Mouse (Mus musculus): ENCODE results near the gene Nans.
A peak's percentile ranks its signal among the peaks of the same experiment; 100 is the strongest.

The Nans gene

GRCm38 (mm10) chr4:46485696-46486417 lies 3.2 kb upstream of the Nans start:
- no peak for DNase-seq (ENCODE audit: low spot score)

- no peak for DNase-seq (ENCODE audit: low spot score)
Observed at GRCm38 (mm10) chr4:46487348-46487747, 1.7 kb upstream of the Nans start.

DNA sequence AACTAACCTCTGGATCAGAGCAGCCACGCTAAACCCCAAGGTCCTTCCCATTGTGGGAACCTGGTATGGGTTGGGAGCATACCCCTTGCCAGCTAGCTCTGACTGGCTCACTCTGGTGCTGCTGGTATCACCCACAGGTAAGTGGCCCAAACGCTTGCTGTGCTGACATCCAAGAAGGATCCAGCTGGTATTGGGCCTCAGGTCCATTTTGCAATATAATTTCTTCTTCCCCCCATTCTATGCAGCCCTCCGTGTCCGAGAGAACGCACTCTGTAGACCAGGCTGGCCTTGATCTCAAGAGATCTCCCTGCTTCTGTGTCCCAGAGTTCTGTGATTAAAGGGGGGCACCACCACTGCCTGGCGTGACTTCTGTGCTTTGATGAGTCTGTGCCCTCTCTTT lies 4.0 kb downstream of the Nans start:
- DNase-seq (ENCODE audit: low spot score) = no peak

- DNase-seq (ENCODE audit: low spot score) = no peak
Observed at GRCm38 (mm10) chr4:46495543-46495942, 6.5 kb downstream of the Nans start.

GRCm38 (mm10) chr4:46497286-46497892 lies 8.3 kb downstream of the Nans start:
- DNase-seq (ENCODE audit: low spot score) = peak; percentile 47

- no peak for DNase-seq (ENCODE audit: low spot score)
Observed at GRCm38 (mm10) chr4:46498511-46498910, 9.5 kb downstream of the Nans start.

DNA sequence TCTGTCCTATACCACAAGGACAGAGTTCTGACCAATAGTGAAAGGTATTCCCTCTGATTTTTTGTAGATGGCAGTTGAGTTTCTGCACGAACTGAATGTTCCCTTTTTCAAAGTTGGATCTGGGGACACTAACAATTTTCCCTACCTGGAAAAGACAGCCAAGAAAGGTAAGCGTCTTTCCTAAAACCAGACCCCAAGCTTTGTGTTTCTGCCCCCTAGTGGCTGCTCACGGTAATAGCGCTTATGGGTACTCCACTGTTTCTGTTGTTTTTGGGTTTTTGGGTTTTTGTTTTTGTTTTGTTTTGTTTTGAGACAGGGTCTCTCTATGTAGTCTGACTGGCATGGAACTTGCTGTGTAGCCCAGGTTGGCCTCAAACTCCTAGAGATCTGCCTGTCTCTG lies 9.9 kb downstream of the Nans start:
- DNase-seq (ENCODE audit: low spot score) = no peak

DNA sequence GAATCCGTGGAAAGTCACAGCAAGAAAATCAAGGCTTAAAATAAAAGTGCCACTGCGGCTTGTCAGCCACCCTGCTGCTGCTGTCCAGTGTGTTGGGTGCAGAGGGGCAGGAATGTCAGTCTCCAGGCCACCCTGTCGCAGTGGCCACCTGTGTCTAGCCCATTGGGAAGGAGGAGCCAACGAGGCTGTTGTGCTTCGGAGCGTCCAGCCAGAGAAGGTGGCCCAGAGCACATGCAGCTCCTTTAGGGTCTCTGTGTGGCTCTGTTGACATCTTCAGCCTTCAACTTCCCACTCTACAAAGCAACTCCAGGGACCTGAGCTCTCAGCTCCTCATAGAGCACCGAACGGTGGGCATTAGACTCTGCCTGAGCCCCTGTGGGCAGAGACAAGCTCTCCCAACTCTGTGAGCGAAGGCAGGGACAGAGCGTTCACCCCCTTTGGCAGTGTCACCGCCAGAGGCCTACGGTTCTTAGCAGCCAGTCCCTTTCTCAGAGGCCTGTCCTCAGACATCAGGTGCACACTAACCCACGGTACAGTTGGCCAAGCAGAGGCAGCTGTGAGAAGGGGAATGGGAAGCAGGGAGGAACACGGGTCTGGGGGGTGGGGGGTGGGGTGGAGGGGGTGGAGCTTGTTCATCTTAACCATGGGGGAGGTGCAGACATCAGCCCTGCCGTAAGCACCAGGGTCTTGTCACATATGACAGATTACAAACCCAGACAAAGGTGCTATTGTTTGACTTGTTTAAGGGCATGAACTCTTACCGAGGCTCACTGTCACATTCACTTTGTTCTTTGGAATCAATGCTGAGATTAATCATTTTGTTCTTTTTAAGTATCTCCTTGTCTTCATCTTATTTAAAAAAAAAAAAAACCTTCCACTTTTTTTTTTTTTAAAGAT lies 13.8 kb downstream of the Nans start:
- DNase-seq (ENCODE audit: low spot score) = no peak

GRCm38 (mm10) chr4:46503881-46504280 lies 14.8 kb downstream of the Nans start:
- DNase-seq (ENCODE audit: low spot score) = no peak

DNA sequence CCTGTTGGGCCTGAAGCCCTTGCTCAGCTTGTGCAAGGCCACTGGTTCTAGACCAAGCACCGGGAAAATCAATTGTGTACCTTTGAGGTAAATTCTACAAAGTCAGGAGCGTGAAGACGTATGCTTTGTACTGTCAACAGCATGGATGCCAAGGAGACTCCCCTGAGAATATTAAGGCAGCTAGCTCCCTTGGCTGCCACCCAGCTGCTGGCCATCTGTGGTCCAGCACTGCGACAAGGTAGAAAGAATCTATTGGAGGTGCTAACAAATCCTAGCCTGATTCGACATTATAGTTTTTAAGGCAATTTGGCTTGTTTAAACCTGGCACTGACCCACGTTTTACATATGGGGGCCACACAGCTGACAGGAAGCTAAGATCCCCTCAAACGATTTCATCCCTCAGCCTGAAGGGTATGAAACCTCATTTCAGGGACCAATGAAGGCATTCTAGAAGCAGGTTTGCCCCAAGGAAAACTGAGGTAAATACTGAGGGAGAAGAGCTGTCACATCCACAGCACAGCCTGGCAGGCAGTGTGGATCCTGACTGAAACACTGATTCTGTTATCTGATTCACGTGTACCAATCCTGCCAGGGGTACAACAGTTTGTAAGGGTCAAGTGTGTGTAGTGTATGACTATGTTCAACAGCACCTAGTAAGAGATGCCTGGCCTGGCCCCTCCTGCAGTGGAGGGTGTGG lies 16.5 kb downstream of the Nans start:
- no peak for DNase-seq (ENCODE audit: low spot score)

DNA sequence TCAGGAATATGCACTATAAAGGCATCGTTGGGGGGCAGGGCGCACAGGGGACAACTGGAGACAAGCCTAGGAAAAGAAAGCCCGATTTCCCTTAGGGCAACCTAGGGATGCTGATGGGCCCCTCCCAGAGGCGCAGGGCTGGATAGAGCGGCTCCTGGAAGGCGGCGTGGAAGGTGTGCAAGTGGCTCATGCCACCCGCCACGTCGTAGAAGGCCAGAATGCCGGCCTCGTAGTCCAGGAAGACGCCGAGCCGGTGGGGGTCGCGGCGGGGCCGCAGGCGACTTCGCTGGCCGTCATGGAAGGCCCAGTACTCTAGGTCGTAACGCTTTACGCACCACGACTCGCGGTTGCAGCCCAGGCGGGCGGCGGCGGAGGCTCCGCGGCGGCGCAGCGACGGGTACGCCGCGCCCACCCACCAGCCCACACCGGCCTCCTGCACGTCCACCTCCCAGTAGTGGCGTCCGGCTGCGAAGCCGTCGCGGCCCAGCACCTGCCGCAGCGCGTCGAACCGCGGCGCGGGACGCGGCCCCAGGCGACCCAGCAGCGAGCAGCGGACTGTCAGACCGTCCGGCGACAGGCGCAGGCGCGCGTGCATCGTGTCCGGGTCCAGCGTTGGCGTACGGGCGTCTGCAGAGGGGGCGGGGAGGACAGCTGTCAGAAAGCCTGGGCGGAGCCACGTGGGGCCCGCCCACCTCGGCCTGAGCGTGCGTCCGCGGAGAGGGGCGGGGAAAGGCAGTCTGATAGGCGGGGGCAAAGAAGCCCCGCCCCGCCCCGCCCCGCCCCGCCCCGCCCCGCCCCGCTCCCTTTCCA lies 18.0 kb downstream of the Nans start:
- peak; percentile 82 for DNase-seq (ENCODE audit: low spot score)

GRCm38 (mm10) chr4:46507736-46508460 lies 18.9 kb downstream of the Nans start:
- peak; percentile 39 for DNase-seq (ENCODE audit: low spot score)

DNA sequence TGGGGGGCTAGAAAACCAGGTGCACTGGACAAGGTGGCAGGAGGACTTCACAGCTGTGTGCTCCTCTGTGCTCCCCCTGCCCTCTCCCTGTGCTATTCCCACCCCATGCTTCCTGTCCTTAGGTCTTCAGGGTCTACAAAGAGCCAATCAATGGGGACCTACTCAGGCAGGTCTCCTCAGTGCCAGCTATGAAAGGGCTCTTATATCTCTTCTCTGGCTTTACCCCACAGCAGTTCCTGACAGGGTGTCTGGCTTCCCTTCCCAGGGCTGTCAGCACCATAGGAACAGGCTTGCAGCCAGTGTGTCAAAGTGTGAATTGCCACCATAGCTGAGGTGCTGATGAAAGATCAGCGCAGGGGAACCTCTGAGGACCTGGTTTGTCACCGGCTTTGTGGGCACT lies 31.4 kb downstream of the Nans start:
- DNase-seq (ENCODE audit: low spot score) = no peak

GRCm38 (mm10) chr4:46521457-46521856 lies 32.4 kb downstream of the Nans start:
- no peak for DNase-seq (ENCODE audit: low spot score)

- no peak for DNase-seq (ENCODE audit: low spot score)
Observed at GRCm38 (mm10) chr4:46523324-46523723, 34.3 kb downstream of the Nans start.

- DNase-seq (ENCODE audit: low spot score) = no peak
Observed at GRCm38 (mm10) chr4:46526226-46526625, 37.2 kb downstream of the Nans start.

GRCm38 (mm10) chr4:46526798-46527557 lies 37.9 kb downstream of the Nans start:
- no peak for DNase-seq (ENCODE audit: low spot score)

GRCm38 (mm10) chr4:46527558-46527926 lies 38.5 kb downstream of the Nans start:
- DNase-seq (ENCODE audit: low spot score) = no peak

DNA sequence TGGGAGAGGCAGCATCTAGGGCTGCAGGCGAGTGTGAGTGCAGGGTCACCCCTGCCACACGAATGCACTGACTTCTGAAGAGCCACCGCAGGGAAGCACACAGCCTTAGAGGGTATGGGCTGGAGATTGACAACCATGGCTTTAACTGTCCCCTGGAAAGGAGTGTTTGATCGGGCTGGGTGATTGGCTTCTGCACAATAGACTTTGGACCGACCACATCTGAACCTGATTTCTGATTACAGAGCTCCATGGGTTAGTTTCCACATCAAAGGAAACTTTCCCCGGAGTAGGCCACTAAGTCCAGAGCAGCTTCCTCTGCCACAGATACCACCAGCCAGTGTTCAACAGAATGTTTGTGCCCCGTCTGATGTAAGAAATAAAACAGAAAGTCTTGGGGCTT lies 40.7 kb downstream of the Nans start:
- no peak for DNase-seq (ENCODE audit: low spot score)

- DNase-seq (ENCODE audit: low spot score) = no peak
Observed at GRCm38 (mm10) chr4:46532511-46532910, 43.5 kb downstream of the Nans start.
